Mouse (Mus musculus) lung, postnatal 0 days (tissue): ENCODE measurements around the gene Cyb5d1.
A peak's percentile ranks its signal among the peaks of the same experiment; 100 is the strongest.

ENCODE experiments used
- CTCF ChIP-seq: IDR thresholded peaks from 2 replicates; pipeline ENCODE4 v1.5.1; 2016; ENCODE audit warnings: antibody characterized with exemption, mild to moderate bottlenecking
- EP300 ChIP-seq: IDR thresholded peaks from 2 replicates; pipeline ENCODE4 v1.6.1; 2016; ENCODE audit warnings: antibody characterized with exemption, mild to moderate bottlenecking, control low read depth

DNA sequence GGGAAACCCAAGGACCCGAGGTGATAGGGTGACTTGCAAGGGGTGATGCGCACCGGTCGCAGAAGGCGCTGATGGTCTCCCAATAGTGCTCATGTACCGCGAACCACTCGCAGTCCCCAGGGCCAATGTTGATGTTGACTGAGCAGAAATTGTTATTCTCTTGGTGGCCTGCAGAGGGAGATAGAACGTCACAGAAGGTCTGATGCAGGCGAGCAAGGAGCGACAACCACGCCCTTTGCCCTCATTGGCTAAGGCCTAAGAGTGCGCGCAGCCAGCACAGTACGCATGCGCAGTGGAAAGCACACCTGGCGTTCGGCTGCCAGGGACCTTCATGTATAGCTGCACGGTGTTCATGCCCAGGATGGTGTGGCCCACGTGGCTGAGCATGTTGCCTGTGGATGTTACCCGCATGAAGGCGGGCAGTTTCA lies 5.8 kb upstream of the Cyb5d1 start:
- no peak for TF ChIP-seq EP300
- peak; percentile 98 for TF ChIP-seq CTCF
